Mouse (Mus musculus): ENCODE results near the gene Bcl2l10.
A peak's percentile ranks its signal among the peaks of the same experiment; 100 is the strongest.
"Not testable (repeated sequence)": the region's sequence is repeated elsewhere in the genome, so short reads cannot be mapped to it uniquely, and the experiment has no call there.

The Bcl2l10 gene

DNA sequence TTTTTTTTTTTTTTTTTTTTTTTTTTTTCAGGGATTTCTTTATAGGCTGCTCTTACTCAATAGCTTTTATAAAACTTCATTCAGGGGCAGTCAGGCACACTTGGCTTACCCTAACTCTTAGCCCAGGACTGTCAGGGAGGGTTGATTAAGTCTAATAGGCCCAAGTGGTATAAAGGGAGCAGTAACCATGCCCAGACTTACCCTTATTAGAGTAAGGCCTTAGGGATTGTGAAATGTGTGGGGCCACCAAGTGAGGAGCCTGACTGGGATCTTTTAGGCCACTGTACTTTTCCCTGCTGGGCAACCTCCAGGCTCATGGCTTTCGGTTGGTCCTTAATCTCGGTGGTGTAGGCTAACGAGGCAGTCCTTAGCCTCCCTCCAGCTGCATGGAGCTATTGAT, 1.1 kb downstream of the Bcl2l10 start:
- DNase-seq, result no peak

DNA sequence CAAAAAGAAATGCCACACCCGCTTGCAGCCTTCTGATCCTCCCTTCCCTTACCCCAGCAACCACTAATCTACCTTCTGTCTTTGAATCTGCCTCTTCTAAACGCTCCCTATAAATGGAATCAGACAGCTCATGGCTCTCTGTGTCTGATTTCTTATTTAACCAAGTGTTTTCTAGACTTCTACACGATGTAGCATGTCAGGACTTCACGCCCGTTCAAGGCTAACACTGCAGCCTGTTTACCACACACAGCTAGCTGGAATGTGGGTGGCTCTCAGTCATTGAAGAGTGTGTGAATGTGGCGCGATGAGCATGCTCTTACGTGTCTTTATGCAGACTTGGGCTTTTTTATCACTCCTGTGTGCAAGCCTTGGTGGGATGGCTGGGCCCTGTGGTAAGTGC, 5.5 kb downstream of the Bcl2l10 start:
- no peak for DNase-seq

DNA sequence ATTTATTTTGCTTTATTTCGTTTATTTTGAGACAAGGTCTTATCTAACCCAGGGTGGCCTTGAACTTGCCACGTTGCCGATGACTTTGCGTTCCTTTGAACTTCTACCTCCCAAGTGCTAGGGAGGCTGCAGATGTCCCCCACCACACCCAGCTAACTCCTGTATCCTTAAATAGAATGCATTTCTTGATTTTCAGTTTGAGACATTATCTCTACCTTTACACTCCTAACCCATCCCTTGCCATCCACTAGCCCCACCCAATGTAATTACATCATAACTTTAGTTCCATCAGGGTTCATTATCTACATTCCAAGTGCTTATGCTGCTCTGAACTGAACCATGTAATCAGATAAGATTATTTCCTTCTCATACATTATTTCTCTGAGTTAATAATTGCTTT, 8.2 kb downstream of the Bcl2l10 start:
- DNase-seq, result no peak

DNA sequence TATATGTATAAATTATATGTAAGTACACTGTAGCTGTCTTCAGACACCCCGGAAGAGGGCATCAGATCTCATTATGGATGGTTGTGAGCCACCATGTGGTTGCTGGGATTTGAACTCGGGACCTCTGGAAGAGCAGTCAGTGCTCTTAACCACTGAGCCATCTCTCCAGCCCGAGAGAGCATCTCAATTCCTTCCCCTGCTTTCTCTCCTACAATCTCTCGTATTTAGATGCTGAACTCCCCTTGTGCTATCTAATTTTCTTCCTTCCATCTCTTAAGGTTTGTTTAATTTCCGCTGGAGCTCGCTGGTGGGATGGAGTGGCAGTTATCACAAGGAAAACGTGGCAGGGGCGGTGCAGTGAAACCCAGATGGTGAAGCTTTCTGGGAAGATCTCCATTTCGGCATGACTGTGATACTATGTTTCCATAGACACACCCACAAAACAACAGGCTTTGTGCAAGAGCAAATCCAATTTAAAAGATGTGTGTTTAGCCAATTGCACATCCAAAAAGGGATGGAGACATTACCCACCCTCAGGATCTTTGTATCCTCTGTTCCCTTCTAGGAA, 9.6 kb downstream of the Bcl2l10 start:
- no peak for DNase-seq

DNA sequence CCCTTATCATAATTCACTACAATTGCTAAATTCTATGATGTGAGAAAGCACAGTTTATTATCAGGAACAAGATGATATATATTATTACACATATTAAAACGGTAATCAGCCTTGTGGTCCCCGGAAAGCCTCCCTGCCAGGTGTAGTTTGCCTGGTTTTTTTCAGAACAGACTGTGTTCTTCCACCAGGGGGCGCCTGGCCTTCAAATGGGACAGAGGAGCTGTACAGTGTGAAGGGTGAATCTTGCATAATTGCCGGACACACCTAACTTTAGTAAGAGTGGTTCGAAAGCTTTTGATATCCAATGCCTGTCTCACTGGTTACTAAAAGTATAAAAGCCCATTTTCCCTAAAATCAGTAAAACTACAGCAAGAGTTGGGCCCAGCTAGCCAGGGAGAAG, 14.1 kb downstream of the Bcl2l10 start:
- peak; percentile 63 for DNase-seq

DNA sequence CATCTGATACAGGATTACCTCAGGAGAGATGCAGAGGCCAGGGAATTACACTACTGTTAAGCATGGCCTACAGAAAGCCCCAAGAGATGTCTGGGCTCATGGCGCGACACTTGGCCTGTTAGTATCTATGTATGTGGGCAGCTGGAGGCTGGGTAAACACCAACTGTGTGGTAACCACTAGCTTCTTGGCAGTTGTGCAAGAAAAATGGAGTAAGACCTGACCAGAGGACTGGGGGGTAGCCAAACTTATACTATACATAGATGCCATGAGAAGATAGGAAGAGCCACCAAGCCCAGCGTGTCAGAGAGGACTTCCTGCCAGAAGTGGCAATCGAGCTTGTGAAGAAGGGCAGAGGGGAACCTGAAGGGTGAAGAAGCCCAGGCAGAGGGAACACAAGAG, 14.6 kb downstream of the Bcl2l10 start:
- DNase-seq, result no peak

DNA sequence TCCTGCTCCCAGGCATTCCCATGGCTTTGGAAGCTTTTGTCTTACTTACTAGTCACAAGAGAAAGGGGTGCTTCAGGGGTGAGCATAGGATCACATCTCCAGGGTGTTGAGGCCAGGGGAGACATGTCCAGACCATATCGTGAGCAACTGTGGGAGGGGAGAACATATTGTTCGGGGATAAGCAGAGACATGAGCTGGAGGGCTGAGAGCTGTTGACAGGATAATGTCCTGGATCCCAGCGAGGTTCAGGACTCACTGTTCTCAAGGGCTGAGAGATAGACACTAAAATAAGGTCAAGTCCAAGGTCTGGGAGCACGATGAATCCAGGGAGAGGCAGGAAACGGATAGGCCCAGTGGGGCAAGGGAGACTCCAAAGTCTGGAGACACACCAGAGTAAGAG, 15.4 kb downstream of the Bcl2l10 start:
- DNase-seq, result no peak

DNA sequence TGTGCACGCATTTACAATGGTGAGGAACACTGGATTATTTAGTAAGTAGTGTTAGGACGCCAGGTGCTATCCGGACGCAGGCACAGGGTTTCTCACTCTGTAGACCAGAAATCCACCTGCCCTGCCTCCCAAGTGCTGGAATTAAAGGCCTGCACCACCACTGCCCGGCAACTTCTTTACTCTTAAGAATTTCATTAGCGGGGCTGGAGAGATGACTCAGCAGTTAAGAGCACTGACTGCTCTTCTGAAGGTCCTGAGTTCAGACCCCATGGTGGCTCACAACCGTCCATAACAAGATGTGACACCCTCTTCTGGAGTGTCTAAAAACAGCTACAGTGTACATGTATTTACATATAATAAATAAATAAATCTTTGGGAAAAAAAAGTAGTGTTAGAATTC, 16.1 kb downstream of the Bcl2l10 start:
- DNase-seq, result not testable (repeated sequence)

DNA sequence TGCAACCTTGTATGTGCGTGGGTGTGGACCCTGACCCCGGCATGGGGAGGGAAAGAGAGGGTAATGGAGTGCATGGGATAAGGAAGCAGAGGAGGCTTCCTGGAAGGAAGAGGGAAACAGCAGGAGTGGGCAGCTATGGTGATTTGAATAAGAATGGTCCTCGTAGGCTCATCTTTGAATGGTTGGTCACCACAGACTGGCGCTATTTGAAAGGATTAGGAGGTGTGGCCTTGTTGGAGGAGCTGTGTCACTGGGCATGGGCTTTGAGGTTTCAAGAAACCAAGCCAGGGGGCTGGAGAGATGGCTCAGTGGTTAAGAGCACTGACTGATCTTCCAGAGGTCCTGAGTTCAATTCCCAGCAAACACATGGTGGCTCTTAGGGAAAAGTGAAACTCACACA, 17.6 kb downstream of the Bcl2l10 start:
- no peak for DNase-seq

DNA sequence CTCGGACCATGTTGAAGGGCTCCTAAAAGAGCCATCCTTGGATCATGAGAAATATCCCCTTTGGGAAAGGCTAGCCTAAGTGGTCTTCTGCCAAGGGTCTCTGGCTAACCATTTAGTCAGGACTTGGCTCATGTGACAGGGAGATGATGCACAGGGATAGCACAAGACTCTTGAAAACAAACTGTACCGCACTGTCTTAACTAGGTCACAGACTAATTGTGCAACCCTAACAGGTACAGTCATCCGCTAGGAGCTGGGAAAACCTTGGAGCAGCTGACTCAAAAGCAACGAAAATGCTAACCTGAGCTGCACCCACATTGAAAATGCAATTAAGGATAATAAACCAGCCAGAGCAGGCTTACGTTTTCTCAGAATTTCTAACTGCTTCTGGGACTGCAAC, 18.6 kb downstream of the Bcl2l10 start:
- no peak for DNase-seq

DNA sequence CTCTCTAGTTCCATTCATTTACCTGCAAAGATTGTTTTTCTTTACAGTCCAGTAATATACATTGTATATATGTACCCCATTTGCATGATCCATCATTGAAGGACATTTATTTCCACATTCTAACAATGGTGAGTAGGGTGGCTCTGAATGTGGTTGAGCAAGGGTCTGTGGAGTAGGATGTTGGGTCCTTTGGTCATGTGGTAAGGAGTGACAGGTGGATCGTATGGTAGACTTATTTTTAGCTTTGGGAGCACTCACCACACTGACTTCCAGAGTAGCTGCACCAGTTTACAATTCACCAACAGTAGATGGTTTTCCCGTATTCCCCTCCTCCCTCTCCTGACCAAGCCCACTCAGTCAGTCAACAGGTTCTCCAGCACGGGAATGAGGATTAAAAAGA, 21.2 kb downstream of the Bcl2l10 start:
- DNase-seq, result no peak

DNA sequence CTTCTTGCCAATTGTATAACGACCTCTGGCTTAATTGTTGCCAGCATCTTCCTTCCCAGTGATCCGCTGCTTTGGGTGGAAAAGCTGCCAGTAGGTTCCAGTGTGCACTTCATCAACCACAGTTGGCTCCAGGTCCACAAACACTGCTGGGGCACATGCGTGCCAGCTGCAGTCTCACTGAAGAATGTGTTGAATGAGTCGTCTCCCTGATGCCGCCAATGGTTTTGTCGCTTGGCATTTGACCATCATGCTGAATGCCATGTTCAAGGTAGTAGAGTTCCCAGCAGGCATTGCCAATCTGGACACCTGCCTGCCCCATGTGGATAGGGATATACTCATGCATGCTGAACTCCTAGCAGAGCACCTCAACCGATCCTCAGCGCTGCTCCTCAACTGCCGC, 28.0 kb downstream of the Bcl2l10 start:
- DNase-seq, result no peak

DNA sequence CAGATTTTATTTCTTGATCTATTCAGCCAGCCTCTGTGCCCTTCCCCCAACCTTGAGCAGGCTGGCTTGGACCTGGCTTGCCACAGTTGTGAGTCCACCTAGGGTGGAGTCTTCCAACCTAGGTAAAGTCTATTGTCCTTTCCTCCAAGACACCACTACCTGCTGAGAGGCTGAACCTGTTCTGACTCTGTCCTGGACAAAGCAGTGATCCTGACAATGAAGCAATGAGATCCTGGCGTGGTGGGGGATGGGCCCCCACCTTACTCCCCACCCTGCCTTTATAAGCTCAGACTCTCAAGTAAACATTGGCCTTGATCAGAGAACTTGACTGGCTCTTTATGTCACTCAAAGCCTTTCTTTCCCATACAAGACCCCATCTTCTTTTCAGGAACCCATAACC, 28.9 kb downstream of the Bcl2l10 start:
- DNase-seq, result no peak

DNA sequence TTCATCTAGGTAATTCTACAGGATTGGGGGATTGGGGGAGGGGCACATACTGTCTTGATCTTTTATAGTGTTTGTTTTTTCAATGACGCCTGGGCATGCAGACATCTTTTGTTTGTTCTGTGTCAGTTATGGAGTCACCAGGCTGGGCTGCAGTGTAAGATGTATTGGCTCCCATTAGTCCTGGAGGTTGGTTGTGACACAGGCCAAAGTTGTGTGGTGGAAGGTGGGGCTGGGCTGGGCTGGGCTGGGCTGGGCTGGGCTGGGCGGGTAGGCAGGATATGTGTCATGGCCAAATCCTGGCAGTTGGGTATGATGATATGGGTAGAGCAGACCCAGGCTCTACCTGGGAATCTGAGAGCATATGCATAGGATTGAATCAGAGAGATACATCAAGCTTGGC, 31.2 kb downstream of the Bcl2l10 start:
- DNase-seq, result no peak

DNA sequence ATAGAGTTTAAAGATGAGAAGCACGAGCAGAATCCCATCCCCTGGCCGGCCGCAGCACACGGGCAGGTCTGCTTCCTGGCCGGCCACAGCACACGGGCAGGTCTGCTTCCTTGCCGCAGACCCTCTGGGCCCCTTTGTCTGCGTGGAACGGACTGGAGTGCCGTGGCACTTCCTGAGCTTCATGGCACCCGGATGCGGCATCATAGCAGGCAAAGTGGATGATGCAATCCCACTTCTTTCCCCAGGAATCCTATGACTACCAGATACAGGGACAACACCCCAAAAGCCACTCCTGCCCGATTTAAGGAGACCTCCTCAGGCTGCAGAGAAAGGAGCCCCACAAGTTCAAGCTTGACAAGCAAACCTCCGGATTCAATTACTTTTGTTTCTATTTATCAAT, 35.3 kb downstream of the Bcl2l10 start:
- DNase-seq, result no peak

DNA sequence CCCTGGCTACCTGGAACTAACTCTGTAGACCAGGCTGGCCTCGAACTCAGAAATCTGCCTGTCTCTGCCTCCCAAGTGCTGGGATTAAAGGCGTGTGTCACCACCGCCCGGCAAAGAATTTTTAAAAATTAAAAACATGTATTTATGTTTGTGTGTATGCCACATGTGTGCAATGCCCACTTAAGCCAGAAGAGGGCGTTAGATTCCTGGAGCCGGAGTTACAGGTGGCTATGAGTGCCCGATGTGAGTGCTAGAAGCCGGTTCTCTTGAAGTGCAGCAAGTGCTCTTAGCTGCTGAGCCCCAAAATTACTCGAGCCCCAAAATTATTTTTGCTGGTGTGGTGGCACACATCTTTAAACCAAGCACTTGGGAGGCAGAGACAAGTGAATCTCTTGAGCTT, 36.2 kb downstream of the Bcl2l10 start:
- DNase-seq, result no peak

DNA sequence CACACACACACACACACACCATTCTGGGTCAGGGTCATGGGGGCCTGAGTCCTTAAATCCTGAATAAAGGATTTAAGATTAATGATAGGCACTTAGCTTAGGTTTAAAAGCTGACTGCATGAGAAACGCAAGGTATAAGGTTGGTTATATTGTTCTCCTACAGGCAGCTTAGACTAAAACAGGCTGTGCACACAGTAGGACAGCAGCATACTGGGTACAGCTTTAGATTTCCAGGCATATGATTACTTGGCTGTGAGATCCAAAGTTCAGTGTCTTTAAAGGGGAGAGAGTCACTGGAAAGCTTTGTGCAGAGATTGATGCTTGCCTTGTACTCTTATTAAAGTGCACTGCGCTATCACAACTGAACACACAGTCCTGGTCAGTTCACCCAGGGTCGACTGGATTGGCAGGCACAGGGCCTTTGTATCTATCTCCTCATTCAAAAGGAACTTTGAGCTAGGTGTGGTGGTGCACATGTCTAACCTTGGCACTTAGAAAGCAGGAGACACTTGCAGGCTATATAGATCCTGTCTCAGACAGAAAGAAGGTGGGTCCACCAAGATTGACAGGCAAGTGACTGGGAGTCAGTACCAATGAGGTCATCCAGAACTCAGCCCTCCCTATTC, 36.9 kb downstream of the Bcl2l10 start:
- DNase-seq, result no peak

DNA sequence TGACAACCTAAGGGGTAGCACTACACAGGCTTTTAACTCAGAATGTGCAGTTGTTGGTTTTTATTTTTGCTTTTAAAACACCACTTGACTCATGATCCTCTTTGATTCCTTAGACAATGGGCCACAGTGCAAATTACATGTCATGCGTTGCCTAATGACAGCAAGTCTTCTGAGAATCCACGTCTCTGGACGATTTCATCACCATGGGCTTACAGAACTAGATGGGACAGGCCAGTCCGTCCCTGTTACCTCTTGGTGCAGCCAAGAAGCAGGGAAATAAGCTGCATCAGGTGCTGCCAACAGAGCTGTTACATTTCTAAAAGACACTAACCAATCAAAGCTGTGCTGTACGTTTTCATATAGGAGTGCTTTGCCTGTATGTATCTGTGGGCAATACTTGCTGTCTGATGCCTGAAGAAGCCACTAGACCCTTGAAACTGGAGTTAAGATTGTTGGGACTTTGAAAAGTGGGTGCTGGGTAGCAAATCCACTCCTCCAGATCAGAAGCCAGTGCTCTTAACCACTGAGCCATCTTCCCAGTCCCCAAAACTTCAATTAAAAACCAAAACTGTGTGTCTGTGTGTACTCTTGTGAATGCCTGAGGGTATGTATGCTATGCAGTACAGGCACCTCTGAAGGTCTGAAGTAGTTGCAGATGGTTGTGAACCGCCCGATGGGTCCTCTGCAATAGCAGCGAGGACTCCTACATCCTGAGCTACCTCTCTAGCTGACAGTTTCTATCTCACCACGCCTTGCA, 37.8 kb downstream of the Bcl2l10 start:
- no peak for DNase-seq

DNA sequence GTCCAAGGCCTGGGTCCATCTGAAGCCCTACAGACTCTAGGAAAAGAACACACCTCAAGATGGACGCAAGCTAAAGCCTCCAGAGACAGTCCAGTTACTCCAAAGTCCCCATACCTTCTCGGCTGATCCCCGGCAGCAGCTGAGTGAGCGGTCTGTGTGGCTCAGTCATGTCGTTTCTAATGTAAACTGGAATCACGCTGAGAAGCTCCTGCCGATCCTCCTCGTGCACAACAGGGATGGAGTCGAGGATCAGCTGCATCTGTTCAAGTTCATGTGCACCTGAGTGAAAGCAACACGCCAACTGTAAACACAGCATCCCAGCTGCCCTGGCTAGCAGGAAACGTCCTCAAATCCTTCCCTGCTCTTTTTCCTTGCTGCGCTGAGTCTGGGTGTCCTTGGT, 45.7 kb downstream of the Bcl2l10 start:
- DNase-seq, result no peak

DNA sequence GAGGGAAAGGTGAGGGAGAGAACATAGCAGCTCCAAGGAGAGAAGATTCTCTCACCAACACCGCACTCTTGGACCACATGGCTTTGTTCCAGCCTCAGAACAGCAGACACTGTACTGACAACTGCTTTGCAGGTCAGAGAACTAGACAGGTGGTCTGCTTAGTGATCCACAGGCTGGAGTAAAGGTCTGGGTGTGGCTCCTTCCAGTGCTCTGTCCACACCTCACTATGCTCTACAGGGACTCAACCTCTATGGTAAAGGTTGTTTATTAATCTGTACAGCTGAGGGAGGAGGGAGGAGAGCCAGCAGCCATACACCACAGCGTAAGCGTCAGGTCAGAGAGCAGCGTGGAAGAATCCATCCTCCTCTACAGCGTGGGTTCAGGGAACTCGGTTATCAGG, 48.4 kb downstream of the Bcl2l10 start:
- DNase-seq, result no peak

DNA sequence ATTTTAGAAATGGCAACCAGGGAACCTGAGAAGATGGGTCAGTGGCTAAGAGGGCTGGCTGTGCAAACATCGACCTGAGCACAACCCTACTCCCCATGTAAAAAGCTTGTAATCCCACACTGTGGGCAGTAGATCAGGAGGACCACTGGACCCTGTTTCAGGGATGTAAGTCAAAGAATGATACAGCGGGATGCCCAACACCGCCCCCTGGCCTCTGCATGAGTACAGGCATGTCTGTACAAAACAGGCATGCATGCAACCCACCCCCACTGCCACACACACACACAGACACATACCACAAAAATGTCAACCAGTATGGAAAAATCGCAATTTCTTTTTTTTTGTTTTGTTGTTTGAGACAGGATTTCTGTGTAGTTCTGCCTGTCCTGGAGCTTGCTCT, 51.5 kb downstream of the Bcl2l10 start:
- no peak for DNase-seq

DNA sequence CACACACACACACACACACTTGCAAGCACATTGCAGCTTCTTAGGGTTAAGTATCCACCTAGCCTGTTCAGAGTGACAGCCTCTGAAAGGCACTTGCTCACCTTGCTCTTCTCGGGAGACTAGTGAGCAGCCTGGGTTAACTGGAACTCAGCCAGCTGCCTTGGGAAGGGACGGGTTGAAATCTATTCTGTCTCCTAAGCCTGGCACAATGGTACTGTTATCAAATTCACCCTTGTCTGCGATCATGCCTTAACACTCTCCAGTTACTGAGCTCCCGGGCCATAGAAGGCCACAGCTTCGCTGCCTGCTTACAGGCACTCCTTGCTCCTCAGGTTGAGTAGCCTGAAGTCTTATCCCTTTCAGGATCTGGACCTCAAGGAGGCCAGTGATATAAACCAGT, 53.1 kb downstream of the Bcl2l10 start:
- DNase-seq, result no peak

Data from kidney, adult 9 months (tissue).